Mouse (Mus musculus): Measurements from ENCODE around the gene Gm10100.

DNA sequence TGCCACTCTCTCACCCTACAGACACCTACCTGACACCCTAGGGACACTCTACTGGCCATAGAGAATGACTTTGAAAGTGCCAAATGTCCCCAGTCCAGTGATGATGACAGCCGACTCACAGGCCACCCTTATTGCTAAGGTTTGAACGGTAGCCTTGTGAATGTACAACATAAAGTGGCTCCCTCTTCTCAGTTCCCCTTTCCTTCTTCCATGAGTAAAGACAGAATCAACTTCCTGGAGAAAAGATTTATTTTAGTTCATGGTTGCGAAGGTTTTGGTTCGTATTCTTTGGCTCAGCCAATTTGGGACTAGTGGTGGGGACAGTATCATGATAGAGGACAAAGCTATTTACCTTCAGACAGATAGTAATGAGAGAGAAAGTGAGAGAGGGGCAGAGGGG, 12.6 kb downstream of the Gm10100 start:
- TF ChIP-seq POLR2A (IDR thresholded peaks at IDR 0.05; ENCODE audit: control insufficient read depth in 1 of 2, insufficient read depth in 1 of 2, low read depth in 1 of 2, low read length in 2 of 2, poor library complexity in 1 of 2) = no peak
- TF ChIP-seq USF1 (IDR thresholded peaks at IDR 0.05; ENCODE audit: low read depth, low read length) = no peak
- TF ChIP-seq CHD1 (IDR thresholded peaks at IDR 0.05; ENCODE audit: low read depth, low read length) = no peak
- TF ChIP-seq ZMIZ1 (IDR thresholded peaks at IDR 0.05; ENCODE audit: low read depth, low read length) = no peak
- no peak for TF ChIP-seq ZNF384 (IDR thresholded peaks at IDR 0.05; ENCODE audit: low read depth, low read length)
- no peak for TF ChIP-seq CTCF (IDR thresholded peaks at IDR 0.05 in 2 of 3, conservative IDR thresholded peaks at IDR 0.05 in 1 of 3; ENCODE audit: control insufficient read depth in 1 of 3, insufficient read depth in 1 of 3, low read depth in 2 of 3, low read length in 3 of 3, poor library complexity in 1 of 3, severe bottlenecking in 1 of 3)
- no peak for TF ChIP-seq MAFK (IDR thresholded peaks at IDR 0.05; ENCODE audit: borderline replicate concordance, low read depth, low read length)

All from MEL (cell line).